Mouse (Mus musculus): ENCODE data around the gene Wfdc2. TPM values are rescaled to one million over a fixed set of nuclear protein-coding genes. Genes with fewer than 3 reads are reported as not detected.

Gene Wfdc2
- 2.8 TPM in 1 of 2 replicates, not detected in the other for polyA plus RNA-seq (2011; ENCODE audit: insufficient read depth, insufficient read length, low replicate concordance, missing spikeins)

DNA sequence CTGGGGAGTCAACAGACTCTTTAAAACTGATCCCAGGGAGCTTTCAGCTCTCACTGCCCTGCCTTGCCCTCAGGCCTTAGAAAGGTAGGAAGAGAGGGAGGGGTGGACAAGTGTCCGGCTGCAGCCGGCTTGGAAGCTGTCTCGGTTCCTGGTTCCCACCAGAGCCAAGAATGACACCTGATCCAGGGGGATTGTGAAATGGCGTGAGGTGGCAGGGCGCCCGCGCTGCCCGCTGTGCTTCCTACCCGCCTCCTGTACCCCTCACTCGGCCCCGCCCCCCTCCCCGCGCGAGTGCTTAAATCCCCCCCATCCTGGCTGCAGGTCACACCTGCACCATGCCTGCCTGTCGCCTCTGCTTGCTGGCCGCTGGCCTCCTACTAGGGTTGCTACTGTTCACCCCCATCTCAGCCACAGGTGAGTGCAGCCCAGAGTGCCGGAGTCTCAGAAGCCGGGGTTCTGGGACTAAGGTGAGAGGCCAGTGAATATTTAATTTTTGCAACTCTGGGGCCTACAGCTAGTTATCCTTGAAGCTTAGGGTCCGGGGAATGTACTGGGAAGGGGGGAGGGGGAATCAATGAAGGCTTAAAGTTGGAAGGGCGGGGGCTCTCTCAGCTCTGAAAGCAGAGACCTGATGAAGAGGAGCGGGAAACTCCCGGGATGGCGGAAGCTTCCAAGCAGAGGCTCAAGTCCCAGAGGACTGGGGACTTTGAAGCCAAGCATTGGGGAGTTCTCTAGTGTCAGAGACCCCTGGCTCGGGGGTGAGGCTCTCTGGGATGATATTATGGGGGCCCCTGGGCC is at the start of gene Wfdc2:
Gene Wfdc2 (plus strand): TSS at position 23 of the 798 bp plus-strand sequence.
- no peaks in the 10 kb centered on the region for H3K4me1 ChIP-seq (ENCODE audit: control insufficient read depth, insufficient read depth, low read length)
- no peak within 1 kb of the TSS for H3K4me3 ChIP-seq (replicated peaks; ENCODE audit: control insufficient read depth, low read depth, low read length)
- H3K27ac ChIP-seq (ENCODE audit: control insufficient read depth, insufficient read depth, low read depth, low read length, poor library complexity), result no peak within 1 kb of the TSS
- 71% methylated on average over 24 of the region's 24 CpGs for WGBS
- no peak for TF ChIP-seq POLR2A (IDR thresholded peaks at IDR 0.05; ENCODE audit: borderline replicate concordance, control insufficient read depth, low read depth, low read length)
- no peak for TF ChIP-seq CTCF (IDR thresholded peaks at IDR 0.05; ENCODE audit: control insufficient read depth, insufficient read depth, low read length)

GRCm38 (mm10) chr2:164513389-164513788 is 48.8 kb upstream of the Wfdc2 start:
- no peak for TF ChIP-seq CTCF (IDR thresholded peaks at IDR 0.05; ENCODE audit: control insufficient read depth, insufficient read depth, low read length)
- no peak for TF ChIP-seq POLR2A (IDR thresholded peaks at IDR 0.05; ENCODE audit: borderline replicate concordance, control insufficient read depth, low read depth, low read length)
- WGBS, result 70% methylated on average over 8 of the region's 8 CpGs

GRCm38 (mm10) chr2:164514916-164515315 is 47.3 kb upstream of the Wfdc2 start:
- Histone ChIP-seq H3K27ac (ENCODE audit: control insufficient read depth, insufficient read depth, low read depth, low read length, poor library complexity) (no peak overlapping the region), H3K4me1 (ENCODE audit: control insufficient read depth, insufficient read depth, low read length) (no peaks in the 10 kb centered on the region), H3K4me3 (replicated peaks; ENCODE audit: control insufficient read depth, low read depth, low read length) (no peak overlapping the region)
- TF ChIP-seq CTCF (IDR thresholded peaks at IDR 0.05; ENCODE audit: control insufficient read depth, insufficient read depth, low read length) (no peak), POLR2A (IDR thresholded peaks at IDR 0.05; ENCODE audit: borderline replicate concordance, control insufficient read depth, low read depth, low read length) (no peak)
- WGBS, result 85% methylated on average over 3 of the region's 3 CpGs

More at GRCm38 (mm10) chr2:164513389-164513788, 48.8 kb upstream of the Wfdc2 start:
- no peak overlapping the region for H3K4me3 ChIP-seq (replicated peaks; ENCODE audit: control insufficient read depth, low read depth, low read length)
- no peak overlapping the region for H3K27ac ChIP-seq (ENCODE audit: control insufficient read depth, insufficient read depth, low read depth, low read length, poor library complexity)
- H3K4me1 ChIP-seq (ENCODE audit: control insufficient read depth, insufficient read depth, low read length), result no peaks in the 10 kb centered on the region

- 82% methylated on average over 9 of the region's 9 CpGs for WGBS
- no peak overlapping the region for H3K27ac ChIP-seq (ENCODE audit: control insufficient read depth, insufficient read depth, low read depth, low read length, poor library complexity)
- peaks cover 3% of the 10 kb centered on the region; the same call in 1 of the 2 replicates for H3K4me1 ChIP-seq (ENCODE audit: control insufficient read depth, insufficient read depth, low read length)
- no peak for TF ChIP-seq CTCF (IDR thresholded peaks at IDR 0.05; ENCODE audit: control insufficient read depth, insufficient read depth, low read length)
- TF ChIP-seq POLR2A (IDR thresholded peaks at IDR 0.05; ENCODE audit: borderline replicate concordance, control insufficient read depth, low read depth, low read length), result no peak
- H3K4me3 ChIP-seq (replicated peaks; ENCODE audit: control insufficient read depth, low read depth, low read length), result no peak overlapping the region
Measured at GRCm38 (mm10) chr2:164515897-164516296, 46.3 kb upstream of the Wfdc2 start.

DNA sequence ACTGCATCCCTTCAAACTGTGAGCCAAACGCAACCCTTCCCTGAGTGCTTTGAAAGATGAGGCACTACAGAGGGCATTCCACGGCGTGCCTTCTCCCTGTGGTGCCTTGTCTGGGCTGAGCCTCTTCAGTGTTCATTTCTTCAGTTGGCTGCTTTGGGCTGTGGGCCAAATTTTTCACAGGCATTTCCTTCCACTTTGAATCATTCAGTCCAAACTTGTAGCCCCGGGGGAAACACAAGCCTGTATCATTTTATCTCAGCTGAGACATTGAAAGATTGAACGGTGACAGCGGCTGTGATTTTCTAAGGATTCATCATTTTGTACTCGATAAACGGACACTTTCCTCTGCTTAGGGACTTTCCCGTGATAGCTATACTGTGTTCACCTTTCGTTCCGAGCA is 45.6 kb upstream of the Wfdc2 start:
- H3K27ac ChIP-seq (ENCODE audit: control insufficient read depth, insufficient read depth, low read depth, low read length, poor library complexity), result no peak overlapping the region
- 77% methylated on average over 11 of the region's 11 CpGs for WGBS
- no peak overlapping the region for H3K4me3 ChIP-seq (replicated peaks; ENCODE audit: control insufficient read depth, low read depth, low read length)
- H3K4me1 ChIP-seq (ENCODE audit: control insufficient read depth, insufficient read depth, low read length), result peaks cover 4% of the 10 kb centered on the region; the same call in 1 of the 2 replicates
- TF ChIP-seq CTCF (IDR thresholded peaks at IDR 0.05; ENCODE audit: control insufficient read depth, insufficient read depth, low read length), result no peak
- no peak for TF ChIP-seq POLR2A (IDR thresholded peaks at IDR 0.05; ENCODE audit: borderline replicate concordance, control insufficient read depth, low read depth, low read length)

DNA sequence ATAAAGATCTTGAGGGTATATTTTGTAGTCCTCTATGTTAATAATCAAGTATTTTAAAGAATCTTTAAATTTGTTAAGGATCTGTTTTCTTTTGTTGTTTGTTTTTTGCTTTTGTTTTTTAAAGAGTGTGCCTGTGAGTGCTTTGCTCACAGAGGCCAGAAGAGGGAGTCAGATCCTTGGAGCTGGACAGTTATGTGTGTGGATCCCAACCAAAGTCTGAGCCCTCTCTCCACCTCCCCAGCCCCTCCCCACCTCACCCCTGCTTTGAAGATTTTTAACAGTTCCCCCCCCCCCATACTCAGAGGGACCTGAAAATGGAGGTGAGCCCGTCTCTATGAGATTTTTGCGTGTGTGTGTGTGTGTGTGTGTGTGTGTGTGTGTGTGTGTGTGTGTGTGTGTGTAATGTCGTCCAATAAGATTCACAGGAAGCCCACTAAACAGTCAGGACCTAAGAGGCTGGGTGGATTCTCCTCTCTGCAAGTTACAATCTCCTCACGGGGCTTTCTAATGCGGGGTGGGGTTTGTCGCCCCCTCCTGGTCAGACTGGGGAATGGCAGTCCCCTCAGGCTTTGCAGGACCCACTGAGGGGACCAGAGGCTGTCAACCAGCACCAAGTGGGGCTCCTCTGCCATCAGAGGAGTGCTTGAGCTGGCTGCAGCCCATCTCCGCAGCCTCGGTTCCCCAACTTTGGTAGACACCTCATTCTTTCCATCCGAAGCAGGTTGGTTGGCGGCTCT is 44.6 kb upstream of the Wfdc2 start:
- H3K4me3 ChIP-seq (replicated peaks; ENCODE audit: control insufficient read depth, low read depth, low read length), result no peak overlapping the region
- peaks cover 4% of the 10 kb centered on the region; the same call in 1 of the 2 replicates for H3K4me1 ChIP-seq (ENCODE audit: control insufficient read depth, insufficient read depth, low read length)
- no peak overlapping the region for H3K27ac ChIP-seq (ENCODE audit: control insufficient read depth, insufficient read depth, low read depth, low read length, poor library complexity)
- 50% methylated on average over 10 of the region's 10 CpGs for WGBS
- TF ChIP-seq POLR2A (IDR thresholded peaks at IDR 0.05; ENCODE audit: borderline replicate concordance, control insufficient read depth, low read depth, low read length), result no peak
- peak; percentile 85 for TF ChIP-seq CTCF (IDR thresholded peaks at IDR 0.05; ENCODE audit: control insufficient read depth, insufficient read depth, low read length)

DNA sequence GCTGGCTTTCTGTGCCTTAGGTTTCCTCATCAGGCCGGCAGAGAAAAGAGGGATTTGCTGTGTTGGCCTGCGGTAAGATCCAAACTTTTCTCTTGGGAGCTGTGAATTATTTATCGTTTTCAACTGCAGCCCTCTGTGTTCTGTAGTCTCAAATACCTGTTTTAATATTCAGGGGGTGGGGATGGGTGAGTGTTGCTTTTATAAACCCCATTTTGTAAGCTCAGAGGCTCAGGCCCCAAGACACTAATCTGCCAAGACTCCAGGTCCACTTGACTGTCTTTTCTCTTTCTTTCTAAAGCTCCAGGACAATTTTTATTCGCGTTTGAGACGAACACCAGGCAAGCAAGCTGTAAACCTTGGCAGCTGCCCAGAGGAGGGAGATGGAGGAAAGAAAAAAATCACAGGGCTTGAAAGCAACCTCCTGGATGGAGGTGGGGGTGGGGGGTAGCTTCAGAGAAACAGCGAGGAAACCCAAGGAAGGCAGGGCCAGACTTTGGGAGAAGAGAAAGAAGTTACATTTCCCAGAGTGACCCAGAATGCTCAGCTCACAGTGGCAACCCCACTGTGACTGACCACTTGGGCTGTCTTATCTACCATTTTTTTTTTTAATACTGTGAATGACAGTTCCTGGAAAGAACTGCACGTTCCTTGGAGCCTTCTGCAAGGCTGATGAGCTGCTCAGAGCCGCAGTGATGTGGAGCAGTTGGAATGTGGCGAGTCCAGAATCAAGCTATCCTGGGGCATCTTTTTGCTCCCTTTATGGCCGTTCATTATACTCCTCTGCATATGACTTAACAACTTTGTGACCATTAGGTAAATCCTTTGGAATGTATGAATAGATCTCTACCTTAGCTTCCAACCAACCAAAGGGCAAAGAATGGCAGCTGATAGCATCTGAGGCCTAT is 43.7 kb upstream of the Wfdc2 start:
- WGBS, result 68% methylated on average over 11 of the region's 11 CpGs
- no peak overlapping the region for H3K27ac ChIP-seq (ENCODE audit: control insufficient read depth, insufficient read depth, low read depth, low read length, poor library complexity)
- peaks cover 7% of the 10 kb centered on the region; the same call in 1 of the 2 replicates for H3K4me1 ChIP-seq (ENCODE audit: control insufficient read depth, insufficient read depth, low read length)
- no peak overlapping the region for H3K4me3 ChIP-seq (replicated peaks; ENCODE audit: control insufficient read depth, low read depth, low read length)
- TF ChIP-seq POLR2A (IDR thresholded peaks at IDR 0.05; ENCODE audit: borderline replicate concordance, control insufficient read depth, low read depth, low read length) (no peak), CTCF (IDR thresholded peaks at IDR 0.05; ENCODE audit: control insufficient read depth, insufficient read depth, low read length) (no peak)
